Mouse (Mus musculus) hindbrain, postnatal 0 days (tissue): ENCODE data around the gene Exoc6. TPM values are rescaled to one million over a fixed set of nuclear protein-coding genes. Genes with fewer than 3 reads are reported as not detected.

Experiments
- ATAC-seq: fragments of 200-750 bp; cut with Nextera tagmentation; 2 replicates; pipeline ENCODE4 v1.8.0; 2017; ENCODE audit warnings: mild to moderate bottlenecking, moderate TSS enrichment, moderate library complexity
- DNase-seq: peaks from one replicate; pipeline ENCODE4 v3.0.0-alpha.2; 2015; ENCODE audit warnings: low spot score
- H3K27ac ChIP-seq: fragments of 300-500 bp; sonication (generic); 2 replicates; pipeline ENCODE4 v1.5.1; 2014; ENCODE audit warnings: mild to moderate bottlenecking
- H3K27me3 ChIP-seq: fragments of 300-500 bp; sonication (generic); 2 replicates; pipeline ENCODE4 v1.6.1; 2014; ENCODE audit warnings: low read length, mixed read lengths; ENCODE audit not compliant: insufficient read depth
- H3K36me3 ChIP-seq: fragments of 300-500 bp; sonication (generic); 2 replicates; pipeline ENCODE4 v1.6.1; 2014; ENCODE audit warnings: low read length, mixed read lengths; ENCODE audit not compliant: insufficient read depth
- H3K4me1 ChIP-seq: fragments of 300-500 bp; sonication (generic); 2 replicates; pipeline ENCODE4 v1.6.1; 2014; ENCODE audit warnings: antibody characterized with exemption, low read length, mixed read lengths; ENCODE audit not compliant: insufficient read depth
- H3K4me2 ChIP-seq: fragments of 300-500 bp; sonication (generic); 2 replicates; pipeline ENCODE4 v1.6.1; 2014; ENCODE audit warnings: low read depth, mild to moderate bottlenecking, low read length, moderate library complexity, mixed read lengths
- H3K4me3 ChIP-seq: fragments of 300-500 bp; sonication (generic); 2 replicates; pipeline ENCODE4 v1.5.1; 2014; ENCODE audit warnings: low read length
- H3K9ac ChIP-seq: fragments of 300-500 bp; sonication (generic); replicated peaks from 2 replicates; pipeline ENCODE4 v1.6.1; 2014; ENCODE audit warnings: mild to moderate bottlenecking, low read length, moderate library complexity, mixed read lengths
- H3K9me3 ChIP-seq: fragments of 300-500 bp; sonication (generic); 2 replicates; pipeline ENCODE4 v1.6.1; 2016; ENCODE audit warnings: low read length, mixed read lengths
- CTCF ChIP-seq: IDR thresholded peaks from 2 replicates; pipeline ENCODE4 v1.5.1; 2016; ENCODE audit warnings: antibody characterized with exemption, control low read depth, low read depth
- WGBS: fragments of 180-500 bp; shearing (Covaris S2); extraction: QIAGEN DNeasy Blood & Tissue Kit; methylation state at CpG from one replicate; pipeline ENCODE4 v1.1.7; 2014; 5-methylcytosine and 5-hydroxymethylcytosine counted together
- polyA plus RNA-seq: library from polyadenylated mRNA; unstranded; fragments of >200 nt; fragmentation: Nextera tagmentation; extraction: Ambion mirVana; gene quantifications from 2 replicates; pipeline ENCODE4 v1.2.1, GENCODE M21; 2015
- total RNA-seq: library from RNA; depleted of rRNA; stranded (reverse); fragments of >200 nt; gene quantifications from 2 replicates; pipeline ENCODE4 v1.2.3, GENCODE M21; 2014

Exoc6 gene
- total and polyA plus RNA-seq, 2 experiments from 2014 or later, result 18.8 to 18.9 TPM

DNA sequence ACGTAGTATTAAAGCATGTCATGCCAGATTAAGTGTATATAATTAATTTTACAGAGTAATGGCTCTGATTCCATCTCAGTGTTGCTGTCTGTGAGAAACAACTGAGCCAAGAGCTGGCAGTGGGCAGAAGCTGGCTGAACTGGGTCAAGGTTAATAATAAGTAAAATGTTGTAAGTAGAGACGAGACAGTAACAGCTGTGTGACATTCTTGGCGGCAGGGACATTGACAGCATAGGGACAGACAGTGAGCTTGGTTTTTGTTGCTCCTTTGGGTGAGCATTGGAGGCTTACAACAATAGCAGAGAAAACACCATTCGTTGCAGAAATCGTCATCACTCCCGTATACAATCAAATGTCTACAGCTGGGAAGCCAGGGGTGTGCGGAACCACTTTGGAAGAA, 13.8 kb upstream of the Exoc6 start:
- no peak overlapping the region for H3K4me3 ChIP-seq
- TF ChIP-seq CTCF, result no peak
- no peaks in the 10 kb centered on the region for H3K36me3 ChIP-seq
- ATAC-seq (no peak), DNase-seq (no peak)
- WGBS, result 40% methylated on average over 7 of the region's 7 CpGs
- H3K4me1 ChIP-seq, result no peaks in the 10 kb centered on the region
- H3K9me3 ChIP-seq, result no peaks in the 10 kb centered on the region
- H3K4me2 ChIP-seq, result no peak overlapping the region
- no peak overlapping the region for H3K27ac ChIP-seq
- no peak overlapping the region for H3K9ac ChIP-seq
- peaks cover 11% of the 10 kb centered on the region; the same call in 1 of the 2 replicates for H3K27me3 ChIP-seq

DNA sequence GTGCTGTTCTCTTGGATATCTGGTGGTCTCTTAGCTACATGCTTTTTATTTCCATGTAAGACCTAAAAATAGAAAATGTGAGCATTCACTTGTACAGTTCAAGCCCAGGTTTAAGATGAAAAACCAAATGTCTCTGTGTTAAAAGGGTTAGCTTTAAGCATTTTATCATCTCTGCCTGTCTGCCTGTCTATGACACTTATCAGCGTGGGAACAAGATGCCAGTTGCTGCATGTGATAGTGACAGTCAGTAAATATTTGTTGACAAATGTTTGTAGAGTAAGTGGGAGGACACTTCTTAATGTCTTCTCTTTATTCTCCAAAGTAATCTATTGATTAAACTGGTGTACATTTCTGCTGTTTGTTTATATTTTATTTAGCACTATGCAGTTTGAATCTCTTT, 12.5 kb upstream of the Exoc6 start:
- WGBS, result 85% methylated on average over 1 of the region's 1 CpGs
- no peak overlapping the region for H3K9ac ChIP-seq
- no peak overlapping the region for H3K4me3 ChIP-seq
- H3K9me3 ChIP-seq, result no peaks in the 10 kb centered on the region
- no peaks in the 10 kb centered on the region for H3K4me1 ChIP-seq
- no peak for TF ChIP-seq CTCF
- no peak overlapping the region for H3K27ac ChIP-seq
- H3K4me2 ChIP-seq, result no peak overlapping the region
- ATAC-seq (no peak), DNase-seq (no peak)
- peaks cover 11% of the 10 kb centered on the region; the same call in 1 of the 2 replicates for H3K27me3 ChIP-seq
- H3K36me3 ChIP-seq, result no peaks in the 10 kb centered on the region

GRCm38 (mm10) chr19:37540201-37540600, 10.0 kb upstream of the Exoc6 start:
- H3K4me3 ChIP-seq, result no peak overlapping the region
- H3K36me3 ChIP-seq, result no peaks in the 10 kb centered on the region
- no peak overlapping the region for H3K9ac ChIP-seq
- no peak for DNase-seq
- 71% methylated on average over 7 of the region's 7 CpGs for WGBS
- no peak for ATAC-seq
- H3K27me3 ChIP-seq, result 0 out of 2 replicates have a peak, but pooled peaks cover 11% of the 10 kb centered on the region
- no peak for TF ChIP-seq CTCF
- no peaks in the 10 kb centered on the region for H3K4me1 ChIP-seq
- no peak overlapping the region for H3K27ac ChIP-seq
- H3K4me2 ChIP-seq, result no peak overlapping the region
- no peaks in the 10 kb centered on the region for H3K9me3 ChIP-seq

GRCm38 (mm10) chr19:37543537-37544326, 6.5 kb upstream of the Exoc6 start:
- 62% methylated on average over 13 of the region's 13 CpGs for WGBS
- peak; percentile 57 for TF ChIP-seq CTCF
- Histone ChIP-seq H3K9ac (no peak overlapping the region), H3K4me3 (no peak overlapping the region), H3K27me3 (0 out of 2 replicates have a peak, but pooled peaks cover 11% of the 10 kb centered on the region), H3K4me1 (no peaks in the 10 kb centered on the region), H3K36me3 (no peaks in the 10 kb centered on the region), H3K27ac (no peak overlapping the region), H3K4me2 (no peak overlapping the region), H3K9me3 (no peaks in the 10 kb centered on the region)
- ATAC-seq (no peak), DNase-seq (peak; percentile 37)

DNA sequence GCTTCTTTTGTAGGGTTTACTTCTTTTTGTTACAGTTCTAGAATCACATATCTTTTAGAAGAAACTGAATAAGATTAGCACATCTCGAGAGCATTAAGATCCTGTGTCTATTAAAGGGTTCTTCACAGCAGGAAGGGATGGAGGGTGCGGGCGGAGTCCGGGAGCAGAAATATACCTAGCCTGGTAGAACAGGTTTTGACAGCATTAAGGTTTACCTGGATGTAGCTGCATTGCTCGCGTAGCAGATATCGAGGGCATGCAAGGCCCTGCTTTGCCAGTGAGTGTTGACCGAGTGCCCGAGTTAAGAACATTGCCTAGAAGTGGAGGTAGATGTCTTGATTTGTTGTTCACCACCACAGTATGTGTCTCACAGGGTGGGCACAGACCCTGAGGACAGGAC, 5.7 kb upstream of the Exoc6 start:
- H3K9ac ChIP-seq, result no peak overlapping the region
- ATAC-seq (no peak), DNase-seq (no peak)
- TF ChIP-seq CTCF, result no peak
- H3K27ac ChIP-seq, result no peak overlapping the region
- no peaks in the 10 kb centered on the region for H3K9me3 ChIP-seq
- no peaks in the 10 kb centered on the region for H3K4me1 ChIP-seq
- 0 out of 2 replicates have a peak, but pooled peaks cover 4% of the 10 kb centered on the region for H3K27me3 ChIP-seq
- H3K4me2 ChIP-seq, result no peak overlapping the region
- H3K4me3 ChIP-seq, result no peak overlapping the region
- H3K36me3 ChIP-seq, result no peaks in the 10 kb centered on the region
- 95% methylated on average over 9 of the region's 9 CpGs for WGBS

DNA sequence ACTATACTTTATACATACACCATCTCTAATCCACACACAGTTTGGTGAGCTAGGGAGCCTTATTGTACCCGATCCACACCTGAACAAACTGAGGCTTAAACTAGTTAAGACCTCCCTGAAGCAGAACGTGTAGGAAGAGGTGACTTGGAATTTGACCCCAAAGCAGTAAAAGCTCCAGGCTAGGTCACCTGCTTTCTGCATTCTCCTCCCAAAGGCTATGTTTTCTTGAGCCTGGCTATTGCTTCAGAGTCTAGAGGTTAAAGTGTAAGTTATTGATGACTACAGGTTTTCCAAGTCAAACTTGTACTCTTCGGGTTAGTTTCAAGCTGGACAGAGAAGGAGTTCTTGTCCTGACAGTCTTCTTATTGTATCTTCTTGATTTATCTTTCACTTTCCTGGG, 5.0 kb upstream of the Exoc6 start:
- H3K9ac ChIP-seq, result no peak overlapping the region
- no peak overlapping the region for H3K4me3 ChIP-seq
- no peak for ATAC-seq
- H3K9me3 ChIP-seq, result no peaks in the 10 kb centered on the region
- no peaks in the 10 kb centered on the region for H3K36me3 ChIP-seq
- no peak for TF ChIP-seq CTCF
- 76% methylated on average over 3 of the region's 3 CpGs for WGBS
- no peak overlapping the region for H3K4me2 ChIP-seq
- no peak overlapping the region for H3K27ac ChIP-seq
- no peak for DNase-seq
- H3K4me1 ChIP-seq, result no peaks in the 10 kb centered on the region
- 0 out of 2 replicates have a peak, but pooled peaks cover 3% of the 10 kb centered on the region for H3K27me3 ChIP-seq

- WGBS, result 89% methylated on average over 6 of the region's 6 CpGs
- no peak for TF ChIP-seq CTCF
- Histone ChIP-seq H3K4me2 (no peak overlapping the region), H3K27me3 (0 out of 2 replicates have a peak, but pooled peaks cover 3% of the 10 kb centered on the region), H3K27ac (no peak overlapping the region), H3K9ac (no peak overlapping the region), H3K36me3 (no peaks in the 10 kb centered on the region), H3K4me3 (no peak overlapping the region), H3K4me1 (no peaks in the 10 kb centered on the region), H3K9me3 (no peaks in the 10 kb centered on the region)
- ATAC-seq (no peak), DNase-seq (no peak)
Observed at GRCm38 (mm10) chr19:37545725-37546124, 4.5 kb upstream of the Exoc6 start.
